Mouse (Mus musculus): ENCODE measurements at regions not wholly inside any gene's neighbourhood (a gene's known extent, or its start where the extent isn't known, plus 50 kb on each side); places are given as distances from the start of the nearest gene placed in this dataset.

- Histone ChIP-seq H3K27me3 (ENCODE audit: insufficient read depth, low read length) (no peaks in the 10 kb centered on the region), H3K9ac (ENCODE audit: low read depth, low read length) (no peak overlapping the region), H3K4me1 (replicated peaks; ENCODE audit: insufficient read depth, low read length) (no peaks in the 10 kb centered on the region), H3K4me3 (replicated peaks; ENCODE audit: low read depth, low read length) (no peak overlapping the region), H3K9me3 (replicated peaks; ENCODE audit: low read length) (no peaks in the 10 kb centered on the region), H3K4me2 (ENCODE audit: low read length) (no peak overlapping the region), H3K36me3 (ENCODE audit: insufficient read depth, low read length) (no peaks in the 10 kb centered on the region), H3K27ac (no peak overlapping the region)
- no peak for TF ChIP-seq CTCF (IDR thresholded peaks at IDR 0.05; ENCODE audit: low read depth)
- 38% methylated on average over 7 of the region's 7 CpGs for WGBS
- DNase-seq (ENCODE audit: low spot score) (no peak), ATAC-seq (replicated peaks; ENCODE audit: low FRiP score, low read depth) (no peak)
Measured at GRCm38 (mm10) chr2:168343705-168344104, 62.2 kb upstream of the Kcng1 start.

DNA sequence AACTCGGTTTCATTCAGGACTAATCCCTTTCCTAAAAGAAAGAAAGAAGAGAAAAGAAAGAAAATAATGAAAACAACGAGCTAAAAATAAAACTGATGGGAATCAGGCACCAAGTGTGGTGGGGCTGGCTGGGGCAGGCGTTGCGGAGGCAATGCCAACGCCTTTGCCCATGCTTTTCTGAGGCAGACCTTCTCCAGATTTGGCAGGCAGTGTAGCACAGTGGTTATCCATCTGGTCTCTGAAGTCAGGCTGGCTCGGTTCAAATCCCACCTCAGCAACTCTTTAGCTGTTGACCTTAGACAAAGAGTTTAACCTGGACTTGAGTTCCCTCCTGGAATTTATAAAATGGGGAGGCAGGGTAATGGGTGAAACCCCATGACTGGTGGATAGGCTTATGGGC, 57.3 kb upstream of the Kcng1 start:
- Histone ChIP-seq H3K27me3 (ENCODE audit: insufficient read depth, low read length) (no peaks in the 10 kb centered on the region), H3K9me3 (replicated peaks; ENCODE audit: low read length) (no peaks in the 10 kb centered on the region), H3K9ac (ENCODE audit: low read depth, low read length) (no peak overlapping the region), H3K27ac (no peak overlapping the region), H3K4me2 (ENCODE audit: low read length) (no peak overlapping the region), H3K36me3 (ENCODE audit: insufficient read depth, low read length) (no peaks in the 10 kb centered on the region), H3K4me1 (replicated peaks; ENCODE audit: insufficient read depth, low read length) (no peaks in the 10 kb centered on the region), H3K4me3 (replicated peaks; ENCODE audit: low read depth, low read length) (no peak overlapping the region)
- ATAC-seq (replicated peaks; ENCODE audit: low FRiP score, low read depth) (no peak), DNase-seq (ENCODE audit: low spot score) (no peak)
- no peak for TF ChIP-seq CTCF (IDR thresholded peaks at IDR 0.05; ENCODE audit: low read depth)
- 89% methylated on average over 6 of the region's 6 CpGs for WGBS

DNA sequence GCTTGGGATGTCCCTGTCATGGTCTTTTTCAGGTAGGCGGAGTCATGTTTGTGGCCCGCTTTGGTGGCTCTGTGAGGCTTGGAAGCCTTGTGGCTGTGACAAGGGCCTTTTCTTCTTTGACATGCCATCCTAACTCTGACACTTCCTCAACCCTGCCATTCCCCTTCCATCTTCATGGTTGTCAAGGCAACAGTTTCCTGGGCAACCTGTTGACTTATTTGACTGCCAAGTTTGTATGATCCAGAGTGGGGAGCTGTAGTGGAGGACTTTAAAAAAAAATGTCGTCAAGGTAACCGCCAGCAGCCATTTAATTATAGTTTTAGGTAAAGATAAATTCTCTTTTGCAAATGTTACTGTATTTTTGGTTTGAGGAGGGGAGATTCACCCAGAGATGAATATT, 56.8 kb upstream of the Kcng1 start:
- Histone ChIP-seq H3K36me3 (ENCODE audit: insufficient read depth, low read length) (no peaks in the 10 kb centered on the region), H3K27ac (no peak overlapping the region), H3K4me3 (replicated peaks; ENCODE audit: low read depth, low read length) (no peak overlapping the region), H3K9me3 (replicated peaks; ENCODE audit: low read length) (no peaks in the 10 kb centered on the region), H3K4me2 (ENCODE audit: low read length) (no peak overlapping the region), H3K9ac (ENCODE audit: low read depth, low read length) (no peak overlapping the region), H3K4me1 (replicated peaks; ENCODE audit: insufficient read depth, low read length) (no peaks in the 10 kb centered on the region), H3K27me3 (ENCODE audit: insufficient read depth, low read length) (no peaks in the 10 kb centered on the region)
- no peak for TF ChIP-seq CTCF (IDR thresholded peaks at IDR 0.05; ENCODE audit: low read depth)
- WGBS: 87% methylated on average over 4 of the region's 4 CpGs
- ATAC-seq (replicated peaks; ENCODE audit: low FRiP score, low read depth) (no peak), DNase-seq (ENCODE audit: low spot score) (no peak)

- no peaks in the 10 kb centered on the region for H3K9me3 ChIP-seq (replicated peaks; ENCODE audit: low read length)
- no peak for DNase-seq (ENCODE audit: low spot score)
- H3K9ac ChIP-seq (ENCODE audit: low read depth, low read length): no peak overlapping the region
- no peaks in the 10 kb centered on the region; the same call in 1 of the 2 replicates for H3K4me1 ChIP-seq (replicated peaks; ENCODE audit: insufficient read depth, low read length)
- ATAC-seq (replicated peaks; ENCODE audit: low FRiP score, low read depth): no peak
- no peak for TF ChIP-seq CTCF (IDR thresholded peaks at IDR 0.05; ENCODE audit: low read depth)
- no peaks in the 10 kb centered on the region for H3K27me3 ChIP-seq (ENCODE audit: insufficient read depth, low read length)
- no peak overlapping the region for H3K4me2 ChIP-seq (ENCODE audit: low read length)
- no peak overlapping the region for H3K4me3 ChIP-seq (replicated peaks; ENCODE audit: low read depth, low read length)
- 57% methylated on average over 3 of the region's 3 CpGs for WGBS
- H3K27ac ChIP-seq: no peak overlapping the region
- H3K36me3 ChIP-seq (ENCODE audit: insufficient read depth, low read length): no peaks in the 10 kb centered on the region
Measured at GRCm38 (mm10) chr2:168337611-168338010, 56.1 kb upstream of the Kcng1 start.

DNA sequence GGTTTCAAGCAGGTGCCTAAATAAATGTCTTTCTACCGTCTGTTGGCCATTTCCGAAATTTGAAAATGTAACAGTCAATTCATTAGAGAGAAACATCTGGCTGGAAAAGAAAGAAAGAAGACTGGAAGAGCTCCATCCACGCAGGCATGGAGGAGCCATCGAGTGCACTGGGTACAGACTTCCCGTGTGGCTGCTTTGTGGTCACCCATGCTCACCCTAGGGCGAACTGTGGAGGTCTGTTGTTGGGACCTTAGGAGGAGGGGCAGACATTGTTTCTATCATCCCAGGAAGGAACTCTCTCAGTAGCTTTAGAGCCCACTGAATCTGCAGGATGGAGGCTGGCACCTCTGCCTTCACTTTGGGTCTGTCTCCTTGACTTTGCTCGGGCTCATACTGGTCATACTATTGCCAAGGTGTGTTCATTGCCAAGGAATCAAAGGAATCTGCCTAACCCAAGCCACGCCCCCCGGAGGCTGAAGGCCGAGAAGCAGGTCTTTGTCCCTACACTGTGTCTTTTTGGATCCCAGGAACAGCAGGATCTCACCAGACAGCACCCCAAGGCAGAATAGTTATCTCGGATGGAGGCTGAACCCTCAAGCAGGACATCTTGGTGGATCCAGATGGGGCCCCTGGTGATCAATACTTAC, 54.3 kb upstream of the Kcng1 start:
- WGBS: 89% methylated on average over 11 of the region's 11 CpGs
- DNase-seq (ENCODE audit: low spot score): no peak

GRCm38 (mm10) chr2:168334241-168334588, 52.7 kb upstream of the Kcng1 start:
- Histone ChIP-seq H3K27me3 (ENCODE audit: insufficient read depth, low read length) (no peaks in the 10 kb centered on the region), H3K4me3 (replicated peaks; ENCODE audit: low read depth, low read length) (no peak overlapping the region), H3K36me3 (ENCODE audit: insufficient read depth, low read length) (no peaks in the 10 kb centered on the region), H3K4me2 (ENCODE audit: low read length) (no peak overlapping the region), H3K9me3 (replicated peaks; ENCODE audit: low read length) (no peaks in the 10 kb centered on the region), H3K27ac (no peak overlapping the region), H3K4me1 (replicated peaks; ENCODE audit: insufficient read depth, low read length) (no peaks in the 10 kb centered on the region; the same call in 1 of the 2 replicates), H3K9ac (ENCODE audit: low read depth, low read length) (no peak overlapping the region)
- ATAC-seq (replicated peaks; ENCODE audit: low FRiP score, low read depth) (no peak), DNase-seq (ENCODE audit: low spot score) (no peak)
- 34% methylated on average over 9 of the region's 9 CpGs for WGBS
- no peak for TF ChIP-seq CTCF (IDR thresholded peaks at IDR 0.05; ENCODE audit: low read depth)

More for the DNA sequence above, 54.3 kb upstream of the Kcng1 start:
- no peak for ATAC-seq (replicated peaks; ENCODE audit: low FRiP score, low read depth)
- Histone ChIP-seq H3K27me3 (ENCODE audit: insufficient read depth, low read length) (no peaks in the 10 kb centered on the region), H3K9me3 (replicated peaks; ENCODE audit: low read length) (no peaks in the 10 kb centered on the region), H3K36me3 (ENCODE audit: insufficient read depth, low read length) (no peaks in the 10 kb centered on the region), H3K27ac (no peak overlapping the region), H3K9ac (ENCODE audit: low read depth, low read length) (no peak overlapping the region), H3K4me2 (ENCODE audit: low read length) (no peak overlapping the region), H3K4me1 (replicated peaks; ENCODE audit: insufficient read depth, low read length) (no peaks in the 10 kb centered on the region; the same call in 1 of the 2 replicates), H3K4me3 (replicated peaks; ENCODE audit: low read depth, low read length) (no peak overlapping the region)
- no peak for TF ChIP-seq CTCF (IDR thresholded peaks at IDR 0.05; ENCODE audit: low read depth)

All from kidney, postnatal 0 days (tissue).